Mouse (Mus musculus): ENCODE measurements around the gene Asic2.

DNA sequence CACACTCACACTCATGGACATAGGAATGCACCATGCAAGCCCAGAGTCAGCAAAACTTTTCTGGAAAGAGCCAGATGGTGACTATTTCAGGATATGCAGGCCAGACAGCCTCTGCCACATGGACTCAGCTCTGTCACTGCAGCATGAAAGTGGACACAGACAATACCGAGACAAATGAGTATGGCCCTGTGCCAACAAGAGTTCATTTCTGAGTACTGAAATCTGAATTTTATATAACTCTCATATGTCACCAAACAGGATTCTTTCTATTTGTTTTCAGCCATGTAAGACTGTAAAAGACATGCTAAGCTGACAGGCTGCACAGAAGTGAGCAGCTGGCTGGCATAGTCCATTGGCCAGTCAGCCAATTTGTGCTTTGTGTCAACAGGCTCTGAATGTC lies 309.4 kb downstream of the Asic2 start:
- TF ChIP-seq EP300 (IDR thresholded peaks at IDR 0.05; ENCODE audit: low read depth) (no peak), CTCF (IDR thresholded peaks at IDR 0.05; ENCODE audit: low read depth) (no peak)
